Mouse (Mus musculus) MEL (cell line): ENCODE measurements around the gene Mrps18a.

Experiments
- CTCF ChIP-seq, 3 experiments: IDR thresholded peaks in 2 of 3; conservative IDR thresholded peaks in 1 of 3; 2 replicates each; pipeline ENCODE4 v1.5.1; 2011 to 2012; ENCODE audit warnings: low read length in 3 of 3, low read depth in 2 of 3, mild to moderate bottlenecking in 2 of 3, improper control_type of control experiment in 1 of 3, inconsistent platforms in 1 of 3, mixed read lengths in 1 of 3, moderate library complexity in 1 of 3; ENCODE audit not compliant: control insufficient read depth in 1 of 3, insufficient read depth in 1 of 3, poor library complexity in 1 of 3, severe bottlenecking in 1 of 3
- EP300 ChIP-seq, 2 experiments: IDR thresholded peaks; 2 replicates each; pipeline ENCODE4 v1.6.1; 2011; ENCODE audit warnings: improper control_type of control experiment in 2 of 2, low read length in 2 of 2, low read depth in 1 of 2, mild to moderate bottlenecking in 1 of 2
- GABPA ChIP-seq: IDR thresholded peaks from 2 replicates; pipeline ENCODE4 v1.6.1; 2012; ENCODE audit warnings: low read depth, mild to moderate bottlenecking, inconsistent platforms, low read length, improper control_type of control experiment, moderate library complexity
- NELFE ChIP-seq: IDR thresholded peaks from 2 replicates; pipeline ENCODE4 v1.6.1; 2011; ENCODE audit warnings: low read depth, low read length, improper control_type of control experiment
- USF1 ChIP-seq: IDR thresholded peaks from 2 replicates; pipeline ENCODE4 v1.6.1; 2014; ENCODE audit warnings: low read depth, mild to moderate bottlenecking, inconsistent platforms, low read length, improper control_type of control experiment, moderate library complexity

GRCm38 (mm10) chr17:46081657-46082056, 29.1 kb upstream of the Mrps18a start:
- TF ChIP-seq EP300 (IDR thresholded peaks at IDR 0.05; ENCODE audit: low read depth in 1 of 2, low read length in 2 of 2): no peak
- TF ChIP-seq NELFE: no peak
- TF ChIP-seq USF1: no peak
- no peak for TF ChIP-seq CTCF (IDR thresholded peaks at IDR 0.05 in 2 of 3, conservative IDR thresholded peaks at IDR 0.05 in 1 of 3; ENCODE audit: control insufficient read depth in 1 of 3, insufficient read depth in 1 of 3, low read depth in 2 of 3, low read length in 3 of 3, poor library complexity in 1 of 3, severe bottlenecking in 1 of 3)
- no peak for TF ChIP-seq GABPA
